Mouse (Mus musculus) liver, embryonic 16.5 days (tissue): ENCODE results near the gene Gm9945. TPM values are rescaled to one million over a fixed set of nuclear protein-coding genes. Genes with fewer than 3 reads are reported as not detected.
A peak's percentile ranks its signal among the peaks of the same experiment; 100 is the strongest.

Experiments used
- ATAC-seq: fragments of 200-750 bp; cut with Nextera tagmentation; 2 replicates; pipeline ENCODE4 v1.8.0; 2017; ENCODE audit warnings: low read depth, mild to moderate bottlenecking, moderate number of reproducible peaks, moderate library complexity
- H3K27ac ChIP-seq: fragments of 300-500 bp; sonication (generic); 2 replicates; pipeline ENCODE4 v1.5.1; 2014; ENCODE audit warnings: mild to moderate bottlenecking, low read length
- H3K27me3 ChIP-seq: fragments of 300-500 bp; sonication (generic); 2 replicates; pipeline ENCODE4 v1.6.1; 2014; ENCODE audit warnings: low read depth, low read length, mixed read lengths; ENCODE audit not compliant: control insufficient read depth, insufficient read depth
- H3K36me3 ChIP-seq: fragments of 300-500 bp; sonication (generic); 2 replicates; pipeline ENCODE4 v1.6.1; 2014; ENCODE audit warnings: mild to moderate bottlenecking; ENCODE audit not compliant: control insufficient read depth, insufficient read depth
- H3K4me1 ChIP-seq: fragments of 300-500 bp; sonication (generic); 2 replicates; pipeline ENCODE4 v1.6.1; 2014; ENCODE audit warnings: low read depth, low read length, mixed read lengths; ENCODE audit not compliant: control insufficient read depth
- H3K4me2 ChIP-seq: fragments of 300-500 bp; sonication (generic); 2 replicates; pipeline ENCODE4 v1.6.1; 2014; ENCODE audit warnings: low read depth, low read length, mixed read lengths
- H3K4me3 ChIP-seq: fragments of 300-500 bp; sonication (generic); 2 replicates; pipeline ENCODE4 v1.5.1; 2014; ENCODE audit warnings: low read depth, mild to moderate bottlenecking, low read length
- H3K9ac ChIP-seq: fragments of 300-500 bp; sonication (generic); 2 replicates; pipeline ENCODE4 v1.6.1; 2014; ENCODE audit warnings: low read depth, low read length
- H3K9me3 ChIP-seq: fragments of 300-500 bp; sonication (generic); replicated peaks from 2 replicates; pipeline ENCODE4 v1.6.1; 2016; ENCODE audit warnings: low read length; ENCODE audit not compliant: control insufficient read depth
- WGBS: fragments of 180-500 bp; shearing (Covaris S2); extraction: QIAGEN DNeasy Blood & Tissue Kit; methylation state at CpG from one replicate; pipeline ENCODE4 v1.1.7; 2014; ENCODE audit not compliant: insufficient replicate concordance; 5-methylcytosine and 5-hydroxymethylcytosine counted together
- polyA plus RNA-seq: library from polyadenylated mRNA; unstranded; fragments of >200 nt; fragmentation: Nextera tagmentation; extraction: Ambion mirVana; gene quantifications from 2 replicates; pipeline ENCODE4 v1.2.1, GENCODE M21; 2015

Gene Gm9945
- polyA plus RNA-seq, 1 experiment from 2014 or later: 0.64 TPM

DNA sequence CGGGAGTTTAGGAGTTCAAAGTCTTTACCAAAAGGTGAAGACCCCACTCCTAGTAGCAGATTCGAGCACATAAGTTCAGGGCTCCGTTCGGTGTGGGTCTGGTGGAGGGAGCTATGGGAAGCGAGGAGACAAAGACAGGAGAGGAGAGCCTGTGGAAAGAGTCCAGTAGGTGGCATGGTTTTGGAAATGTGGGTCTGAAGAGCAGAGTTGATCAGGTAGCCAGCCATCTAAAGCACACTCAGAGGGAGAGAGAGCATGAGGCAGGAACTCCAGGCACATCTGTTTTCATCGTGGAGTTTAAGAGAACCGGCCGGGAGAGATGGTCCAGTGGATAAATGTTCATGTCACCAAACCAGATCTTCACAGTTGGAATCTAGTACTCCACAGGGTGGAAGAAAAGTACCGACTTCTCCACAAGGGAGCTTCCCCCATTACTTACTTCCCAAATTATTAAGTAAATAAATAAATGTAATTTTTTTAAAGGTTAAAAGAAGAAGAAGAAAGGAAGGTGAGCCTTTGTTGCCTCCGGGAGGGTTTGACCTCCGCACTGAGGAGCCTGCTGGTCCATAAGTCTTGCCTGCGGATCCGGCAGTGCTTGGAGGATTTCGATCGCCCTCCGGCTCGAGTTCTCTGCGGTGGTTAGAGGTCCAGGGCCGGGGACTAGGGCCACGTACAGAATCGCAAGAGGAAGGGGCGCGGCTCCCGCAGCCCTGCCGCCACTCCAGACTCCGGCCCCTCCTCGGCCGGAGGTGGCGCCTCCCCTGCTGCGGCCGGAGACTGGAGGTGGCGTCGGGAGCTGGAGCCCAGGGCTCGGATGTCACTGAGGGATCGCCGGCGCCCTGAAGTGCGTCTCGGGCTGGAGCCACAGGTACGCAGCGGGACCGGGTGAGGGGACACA, 23.2 kb upstream of the Gm9945 start, which contains the start of the genes Gm10447 and Shroom1:
Gene Gm10447, minus strand, starts transcription at position 637 of the 898 bp plus-strand sequence.
Gene Shroom1, plus strand, starts transcription at position 732 of the 898 bp plus-strand sequence.
- H3K27me3 ChIP-seq: peaks cover 36% of the 10 kb centered on the region
- peaks cover 4% of the 10 kb centered on the region for H3K4me1 ChIP-seq
- H3K9ac ChIP-seq: peak within 1 kb of the TSS; percentile 52
- H3K9me3 ChIP-seq: no peaks in the 10 kb centered on the region
- 4% methylated on average over 42 of the region's 42 CpGs for WGBS
- no peaks in the 10 kb centered on the region for H3K36me3 ChIP-seq
- peak within 1 kb of the TSS; percentile 56 for H3K27ac ChIP-seq
- peak; percentile 90 for ATAC-seq
- H3K4me2 ChIP-seq: peak within 1 kb of the TSS; percentile 60
- H3K4me3 ChIP-seq: peak within 1 kb of the TSS; percentile 60

DNA sequence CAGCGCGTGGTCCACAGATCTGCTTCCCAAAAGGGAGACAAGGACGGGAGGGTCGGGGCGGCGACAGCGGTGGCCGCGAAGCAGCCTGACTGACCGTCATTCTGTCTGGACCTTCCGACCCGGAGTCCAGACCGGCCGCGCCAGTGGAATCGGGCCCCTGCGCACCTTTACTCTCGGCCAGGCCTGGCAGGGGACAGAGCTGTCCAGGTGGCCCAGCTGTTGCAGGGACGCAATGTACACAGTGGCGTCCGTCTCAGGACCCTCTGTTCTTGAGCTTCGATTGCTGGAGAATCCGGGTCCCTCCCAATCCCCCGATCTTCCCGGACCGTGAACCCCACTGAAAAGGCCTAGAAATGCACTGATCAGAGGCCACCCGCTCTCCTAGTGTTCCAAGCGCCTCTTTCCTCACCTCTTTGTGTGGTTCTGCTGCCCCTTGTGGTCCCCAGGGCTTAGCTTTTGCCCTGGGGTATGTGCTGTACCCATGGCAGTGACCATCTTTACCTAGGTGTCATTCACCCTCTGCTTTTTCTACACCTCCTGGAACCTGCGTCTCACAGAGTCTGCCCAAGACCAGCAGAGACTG, 22.5 kb upstream of the Gm9945 start:
- Histone ChIP-seq H3K27me3 (peaks cover 43% of the 10 kb centered on the region), H3K9me3 (no peaks in the 10 kb centered on the region), H3K27ac (peak overlapping the region; percentile 52), H3K4me2 (peak overlapping the region; percentile 60), H3K36me3 (no peaks in the 10 kb centered on the region), H3K4me1 (peaks cover 9% of the 10 kb centered on the region), H3K9ac (peak overlapping the region; percentile 52), H3K4me3 (peak overlapping the region; percentile 60)
- peak; percentile 50 for ATAC-seq
- 10% methylated on average over 29 of the region's 29 CpGs for WGBS

DNA sequence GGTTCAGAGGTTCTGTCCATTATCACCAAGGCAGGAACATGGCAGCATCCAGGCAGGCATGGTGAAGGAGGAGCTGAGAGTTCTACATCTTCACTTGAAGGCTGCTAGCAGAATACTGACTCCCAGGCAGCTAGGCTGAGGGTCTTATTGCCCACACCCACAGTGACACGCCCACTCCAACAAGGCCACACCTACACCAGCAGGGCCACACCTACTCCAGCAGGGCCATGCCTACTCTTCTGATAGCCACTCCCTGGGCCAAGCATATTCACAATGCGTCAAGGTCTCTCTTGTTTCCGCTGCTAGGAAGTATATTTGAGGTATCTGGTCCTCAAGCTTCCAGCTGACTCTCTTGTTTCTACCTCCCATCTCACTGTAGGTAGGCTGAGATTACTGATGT, 21.0 kb upstream of the Gm9945 start:
- no peak overlapping the region for H3K4me3 ChIP-seq
- H3K36me3 ChIP-seq: no peaks in the 10 kb centered on the region
- WGBS: 58% methylated on average over 3 of the region's 3 CpGs
- peaks cover 15% of the 10 kb centered on the region for H3K4me1 ChIP-seq
- no peak for ATAC-seq
- peaks cover 58% of the 10 kb centered on the region for H3K27me3 ChIP-seq
- no peak overlapping the region for H3K9ac ChIP-seq
- no peak overlapping the region for H3K27ac ChIP-seq
- H3K9me3 ChIP-seq: no peaks in the 10 kb centered on the region
- H3K4me2 ChIP-seq: no peak overlapping the region

DNA sequence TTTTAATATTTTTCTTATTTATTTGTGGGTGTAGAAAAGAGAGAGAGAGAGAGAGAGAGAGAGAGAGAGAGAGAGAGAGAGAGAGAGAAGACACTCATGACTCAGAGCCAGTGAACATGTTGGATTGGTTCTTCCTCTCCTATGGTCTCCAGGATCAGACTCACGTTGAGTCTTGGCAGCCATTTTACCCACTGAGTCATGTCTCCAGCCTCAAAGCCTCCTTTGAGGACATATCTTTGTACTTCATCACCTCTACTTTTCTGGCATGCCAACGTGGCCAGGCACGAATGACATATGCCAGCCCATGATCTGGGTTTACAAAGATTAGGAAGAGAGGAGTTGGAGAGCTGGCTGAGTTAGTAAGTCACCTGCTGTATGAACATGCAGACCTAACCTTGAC, 19.8 kb upstream of the Gm9945 start:
- no peak overlapping the region for H3K27ac ChIP-seq

DNA sequence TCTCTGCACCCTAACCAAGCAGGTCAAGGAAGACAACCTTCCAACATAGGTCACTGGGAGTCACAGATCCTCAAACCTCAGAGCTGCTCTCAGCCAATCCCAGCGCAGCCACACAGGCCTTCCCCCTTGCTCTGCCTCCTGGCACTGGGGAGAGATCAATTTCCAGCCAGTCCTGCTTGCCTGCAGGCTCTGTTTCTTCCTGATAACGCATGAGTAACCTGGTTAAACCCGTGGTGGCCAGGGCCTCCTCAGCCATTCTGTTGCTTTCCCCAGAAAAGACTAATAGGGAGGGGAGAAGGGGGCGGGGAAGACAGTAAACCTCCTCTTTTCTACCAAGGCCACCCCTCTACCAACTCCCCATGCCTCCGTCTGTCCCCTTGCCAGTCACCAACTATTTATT, 18.2 kb upstream of the Gm9945 start:
- Histone ChIP-seq H3K9ac (no peak overlapping the region), H3K4me2 (no peak overlapping the region), H3K9me3 (no peaks in the 10 kb centered on the region), H3K4me1 (peaks cover 16% of the 10 kb centered on the region), H3K27ac (no peak overlapping the region), H3K36me3 (no peaks in the 10 kb centered on the region), H3K27me3 (peaks cover 73% of the 10 kb centered on the region), H3K4me3 (no peak overlapping the region)
- ATAC-seq: peak; percentile 48
- 6% methylated on average over 5 of the region's 5 CpGs for WGBS

More for the DNA sequence above, 19.8 kb upstream of the Gm9945 start:
- Histone ChIP-seq H3K4me3 (no peak overlapping the region), H3K36me3 (no peaks in the 10 kb centered on the region), H3K27me3 (peaks cover 70% of the 10 kb centered on the region), H3K9me3 (no peaks in the 10 kb centered on the region), H3K9ac (no peak overlapping the region), H3K4me1 (peaks cover 15% of the 10 kb centered on the region), H3K4me2 (no peak overlapping the region)
- 54% methylated on average over 3 of the region's 3 CpGs for WGBS
- no peak for ATAC-seq

DNA sequence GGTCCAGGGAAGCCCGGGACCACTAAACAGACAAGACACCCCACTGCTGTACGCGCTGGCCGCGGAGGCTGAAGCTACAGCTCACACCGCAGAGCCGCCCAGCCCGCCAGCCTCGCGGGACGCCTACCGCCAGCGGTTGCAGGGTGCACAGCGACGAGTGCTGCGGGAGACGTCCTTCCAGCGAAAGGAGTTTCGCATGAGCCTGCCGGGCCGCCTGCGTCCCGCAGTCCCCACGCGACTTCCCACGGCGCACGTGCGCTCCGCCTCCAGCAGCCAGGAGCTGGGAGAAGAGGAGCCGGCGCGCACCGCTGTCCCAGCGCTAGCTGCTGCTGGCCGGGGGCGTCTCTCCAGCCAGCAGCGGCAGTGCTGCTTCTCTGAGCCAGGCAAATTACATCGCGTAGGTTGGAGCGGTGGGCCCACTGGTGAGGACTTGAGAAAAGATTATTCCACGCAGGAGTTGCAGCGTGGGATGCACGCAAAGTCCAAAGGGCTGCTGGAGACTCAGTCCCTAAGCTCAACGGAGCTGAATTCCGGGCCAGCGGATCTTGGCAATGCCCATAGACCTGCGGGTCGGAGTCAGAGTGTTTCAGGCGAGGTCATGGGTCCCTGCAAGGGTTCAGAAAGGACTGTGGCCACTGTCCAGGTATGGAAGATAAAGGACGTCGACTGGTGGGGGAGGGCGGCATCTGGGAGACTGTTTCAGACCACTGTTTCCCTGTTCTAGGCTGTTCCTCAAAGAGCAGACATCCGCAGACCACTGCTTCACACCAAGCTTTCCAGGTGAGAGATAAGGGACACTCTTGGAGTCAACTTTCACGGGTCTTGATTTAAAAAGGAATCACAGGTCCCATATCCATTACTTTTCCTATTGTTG, 16.2 kb upstream of the Gm9945 start:
- Histone ChIP-seq H3K9me3 (no peaks in the 10 kb centered on the region), H3K4me2 (peak overlapping the region; percentile 41), H3K9ac (no peak overlapping the region), H3K36me3 (no peaks in the 10 kb centered on the region), H3K27me3 (peaks cover 55% of the 10 kb centered on the region), H3K4me3 (peak overlapping the region; percentile 32), H3K4me1 (peaks cover 17% of the 10 kb centered on the region), H3K27ac (no peak overlapping the region)
- no peak for ATAC-seq
- WGBS: 10% methylated on average over 55 of the region's 55 CpGs

DNA sequence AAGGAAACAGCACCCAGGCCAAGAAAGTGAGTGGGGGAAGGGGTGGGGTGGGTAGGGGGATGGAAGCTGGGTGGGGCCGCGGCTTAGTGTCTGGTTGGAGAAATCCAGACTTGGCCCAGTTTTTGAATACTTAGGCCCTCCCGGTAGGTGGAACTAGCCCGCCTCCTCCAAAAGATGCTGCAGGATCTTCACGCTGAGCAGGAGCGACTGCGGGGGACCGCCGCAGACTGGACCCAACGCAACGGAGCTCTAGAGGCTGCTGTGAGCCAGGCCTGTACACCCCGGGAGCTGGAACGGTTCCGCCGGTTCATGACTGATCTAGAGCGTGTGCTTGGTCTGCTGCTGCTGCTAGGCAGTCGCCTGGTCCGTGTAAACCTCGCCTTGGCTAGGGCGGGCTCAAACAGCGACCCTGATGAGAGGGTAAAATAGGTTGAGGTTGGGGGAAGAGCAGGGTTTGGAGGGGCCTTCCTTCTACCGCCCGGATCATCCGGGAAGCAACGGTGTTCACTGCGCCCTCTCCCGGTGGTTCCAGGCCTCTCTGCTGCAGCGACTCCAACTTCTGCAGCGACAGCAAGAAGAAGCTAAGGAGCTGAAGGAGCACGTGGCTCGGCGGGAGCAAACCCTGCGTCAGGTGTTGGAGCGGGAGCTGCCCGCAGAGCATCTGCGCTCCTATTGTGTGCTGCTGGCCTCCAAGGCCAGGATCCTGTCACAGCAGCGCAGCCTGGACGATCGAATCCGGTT, 13.6 kb upstream of the Gm9945 start:
- 14% methylated on average over 40 of the region's 40 CpGs for whole genome bisulfite sequencing
- H3K27me3 ChIP-seq: peaks cover 73% of the 10 kb centered on the region

DNA sequence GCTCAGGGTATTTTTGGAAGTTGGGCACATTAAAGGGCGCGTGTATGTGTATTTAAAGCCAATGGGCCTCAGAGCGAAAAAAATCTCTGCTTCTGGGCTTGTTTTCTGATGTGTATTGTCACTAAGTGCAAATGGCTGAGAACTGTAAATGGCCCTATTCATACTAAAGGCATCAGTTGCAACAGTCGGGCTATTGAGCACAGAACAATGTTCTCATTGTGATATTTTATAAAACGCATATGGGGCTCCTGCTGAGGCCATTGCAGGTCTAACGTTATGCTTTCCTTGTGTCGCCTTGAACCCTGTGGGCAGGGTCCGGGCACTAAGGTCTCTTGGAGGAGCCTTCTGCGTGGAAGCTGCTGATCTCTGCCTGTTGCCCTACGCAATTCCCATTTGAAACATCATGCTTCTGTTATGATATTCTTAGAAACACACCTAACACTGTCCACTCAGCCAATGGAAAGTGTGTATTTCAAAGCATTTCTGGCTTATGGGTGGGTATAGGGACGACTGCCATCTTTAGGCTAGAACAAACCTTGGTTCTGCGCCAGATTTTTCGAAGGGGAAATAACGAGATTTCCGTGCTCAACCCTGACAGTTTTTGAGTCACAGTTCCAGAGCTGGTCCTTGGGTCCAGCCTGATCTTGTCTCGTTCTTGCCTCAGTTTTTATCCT, 10.5 kb upstream of the Gm9945 start:
- no peak overlapping the region for H3K27ac ChIP-seq
- peaks cover 58% of the 10 kb centered on the region for H3K27me3 ChIP-seq
- 37% methylated on average over 16 of the region's 16 CpGs for WGBS
- H3K36me3 ChIP-seq: no peaks in the 10 kb centered on the region
- H3K9ac ChIP-seq: no peak overlapping the region
- no peaks in the 10 kb centered on the region for H3K9me3 ChIP-seq
- H3K4me1 ChIP-seq: peaks cover 7% of the 10 kb centered on the region
- ATAC-seq: no peak
- H3K4me3 ChIP-seq: no peak overlapping the region
- no peak overlapping the region for H3K4me2 ChIP-seq

More for the DNA sequence above, 13.6 kb upstream of the Gm9945 start:
- H3K4me2 ChIP-seq: peak overlapping the region; percentile 48; the same call in 1 of the 2 replicates
- peaks cover 21% of the 10 kb centered on the region for H3K4me1 ChIP-seq
- H3K27ac ChIP-seq: no peak overlapping the region
- H3K9ac ChIP-seq: 0 out of 2 replicates have a peak overlapping the region, but pooled peaks have one; percentile 28
- H3K4me3 ChIP-seq: 0 out of 2 replicates have a peak overlapping the region, but pooled peaks have one; percentile 21
- no peaks in the 10 kb centered on the region for H3K9me3 ChIP-seq
- H3K36me3 ChIP-seq: no peaks in the 10 kb centered on the region
- no peak for ATAC-seq
